Mouse (Mus musculus): Measurements from ENCODE around the gene Zbtb43.

GRCm38 (mm10) chr2:33477961-33478755 is 9.8 kb upstream of the Zbtb43 start:
- TF ChIP-seq CTCF (conservative IDR thresholded peaks at IDR 0.05; ENCODE audit: insufficient read depth, insufficient read length, low read depth, low read length) (no peak), POLR2A (IDR thresholded peaks at IDR 0.05; ENCODE audit: low read depth, low read length) (no peak)

All from kidney, adult 2 months (tissue).